Mouse (Mus musculus): ENCODE results near the gene Prpf3.
A peak's percentile ranks its signal among the peaks of the same experiment; 100 is the strongest.
"Not testable (repeated sequence)": the region's sequence is repeated elsewhere in the genome, so short reads cannot be mapped to it uniquely, and the experiment has no call there.

Prpf3 gene

GRCm38 (mm10) chr3:95855502-95856089 lies at the start of gene Prpf3:
TSS of gene Prpf3 (minus strand) at chr3:95855885.
- peak; percentile 84 to 94 for DNase-seq (ENCODE audit: low spot score in 2 of 2)

- no peak for DNase-seq (ENCODE audit: low spot score in 2 of 2)
These were observed 48.9 kb upstream of the Prpf3 start, which contains the start of gene Car14 for GRCm38 (mm10) chr3:95904568-95904967. TSS of gene Car14 (minus strand) at chr3:95904691.

DNA sequence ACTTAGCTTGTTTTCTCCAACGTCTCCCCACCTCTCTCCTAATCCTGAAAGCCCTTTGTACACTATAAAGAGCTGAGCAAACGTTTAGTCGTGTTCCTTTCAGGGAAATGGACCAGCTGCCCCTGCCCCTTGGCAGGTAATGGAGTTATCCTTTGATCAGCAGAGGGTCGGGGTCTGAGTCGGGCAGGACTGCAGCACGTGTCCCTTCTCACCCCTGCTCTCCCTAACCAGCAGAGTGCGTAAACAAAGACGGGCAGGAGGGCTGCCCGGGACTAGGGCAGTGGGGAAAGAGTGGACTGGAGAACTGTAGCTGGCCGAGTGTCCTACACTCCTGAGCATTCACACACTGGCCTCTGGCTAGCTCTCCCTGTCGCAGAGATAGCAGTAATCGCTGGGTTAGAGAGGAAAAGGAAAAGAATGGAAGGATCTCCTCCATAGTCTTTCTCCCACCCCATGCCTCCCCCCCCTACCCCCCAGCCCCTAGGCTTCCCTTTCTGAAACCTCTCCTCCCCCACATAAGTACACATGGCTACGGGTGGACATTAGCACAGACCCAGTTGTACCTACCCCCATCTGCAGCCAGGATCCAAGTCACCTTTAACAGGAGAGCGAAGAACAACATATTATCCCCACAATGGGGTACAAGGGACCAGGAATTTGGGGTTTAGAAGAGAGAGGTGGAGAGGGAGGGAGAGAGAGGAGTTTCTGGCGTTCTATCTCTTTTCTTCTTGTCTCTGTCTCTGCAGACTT lies 48.2 kb upstream of the Prpf3 start:
- DNase-seq (ENCODE audit: low spot score in 2 of 2), result no peak

DNA sequence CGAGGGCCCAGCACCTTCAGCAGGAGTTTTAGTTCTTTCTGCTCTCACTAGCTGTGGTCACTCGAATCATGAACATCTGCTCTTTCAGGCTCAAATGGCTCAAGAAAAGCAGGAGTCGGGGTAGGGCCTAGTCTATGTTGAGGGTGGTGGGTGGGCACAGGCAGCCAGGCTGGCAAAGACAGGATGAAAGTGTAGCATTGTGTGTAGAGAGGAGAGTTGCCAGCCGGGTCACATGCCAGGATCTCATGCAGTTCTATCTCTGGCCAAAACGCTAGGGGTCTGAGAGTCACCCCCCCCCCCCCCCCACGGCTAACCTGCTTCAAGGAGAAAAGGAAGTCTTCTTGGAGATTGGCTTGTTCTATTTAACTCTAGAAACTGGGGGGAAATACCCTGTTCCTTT lies 47.0 kb upstream of the Prpf3 start:
- no peak for DNase-seq (ENCODE audit: low spot score in 2 of 2)

DNA sequence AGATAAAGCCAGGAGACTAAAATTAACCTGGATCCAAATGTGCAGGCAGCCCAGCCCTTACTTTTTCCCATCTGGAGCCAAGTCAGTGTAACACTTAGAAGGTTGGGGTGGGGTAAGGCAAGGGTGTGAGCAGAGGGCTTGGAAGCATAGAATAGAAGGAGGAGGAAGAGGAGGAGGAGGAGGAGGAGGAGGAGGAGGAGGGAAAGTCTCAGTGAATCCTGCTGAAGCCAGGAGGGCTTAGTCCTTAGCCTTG lies 46.6 kb upstream of the Prpf3 start:
- no peak for DNase-seq (ENCODE audit: low spot score in 2 of 2)

- DNase-seq (ENCODE audit: low spot score in 2 of 2), result no peak
These were observed 46.1 kb upstream of the Prpf3 start for GRCm38 (mm10) chr3:95901616-95902372.

- DNase-seq (ENCODE audit: low spot score in 2 of 2), result no peak
These were observed 44.3 kb upstream of the Prpf3 start for GRCm38 (mm10) chr3:95899800-95900524.

DNA sequence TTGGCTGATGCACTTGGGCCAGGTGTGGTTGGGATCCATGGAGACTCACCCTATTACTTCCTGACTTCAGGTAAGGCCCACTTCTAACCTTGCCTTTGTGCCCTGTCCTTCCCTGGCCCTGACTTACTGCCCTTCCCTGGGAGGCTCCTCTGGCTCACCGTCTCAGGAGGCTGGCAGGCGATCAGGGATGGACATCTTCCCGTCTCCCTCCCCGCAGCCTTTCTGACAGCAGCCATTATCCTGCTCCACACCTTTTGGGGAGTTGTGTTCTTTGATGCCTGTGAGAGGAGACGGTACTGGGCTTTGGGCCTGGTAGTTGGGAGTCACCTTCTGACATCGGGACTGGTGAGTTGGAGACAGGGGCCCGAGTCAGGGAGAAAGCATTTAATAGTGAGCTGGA lies 39.8 kb upstream of the Prpf3 start:
- not testable (repeated sequence) for DNase-seq (ENCODE audit: low spot score in 2 of 2)

GRCm38 (mm10) chr3:95894317-95895160 lies 38.9 kb upstream of the Prpf3 start:
- no peak for DNase-seq (ENCODE audit: low spot score in 2 of 2)

GRCm38 (mm10) chr3:95893606-95894316 lies 38.1 kb upstream of the Prpf3 start, which contains the start of gene Aph1a:
TSS of gene Aph1a (plus strand) at chr3:95893969.
- peak; percentile 94 to 98 for DNase-seq (ENCODE audit: low spot score in 2 of 2)

DNA sequence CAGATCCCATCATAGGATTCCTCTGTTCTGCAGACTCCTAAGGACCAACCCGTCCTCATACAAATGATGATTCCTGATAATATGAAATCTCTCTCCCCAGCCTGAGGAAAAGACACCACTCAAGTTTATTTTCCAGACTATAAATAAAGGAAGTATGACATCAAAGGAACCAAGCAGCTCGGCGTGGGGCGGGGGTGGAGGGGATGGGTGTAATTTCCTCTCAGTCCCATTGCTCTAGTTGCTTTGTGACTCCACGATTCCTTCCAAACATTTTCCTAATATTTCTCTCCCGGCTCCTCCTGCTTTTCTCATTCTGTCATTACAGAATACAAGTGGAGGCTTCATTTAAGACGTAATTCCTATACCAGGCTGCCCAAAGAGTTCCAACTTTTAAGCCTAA lies 37.4 kb upstream of the Prpf3 start:
- no peak for DNase-seq (ENCODE audit: low spot score in 2 of 2)

DNA sequence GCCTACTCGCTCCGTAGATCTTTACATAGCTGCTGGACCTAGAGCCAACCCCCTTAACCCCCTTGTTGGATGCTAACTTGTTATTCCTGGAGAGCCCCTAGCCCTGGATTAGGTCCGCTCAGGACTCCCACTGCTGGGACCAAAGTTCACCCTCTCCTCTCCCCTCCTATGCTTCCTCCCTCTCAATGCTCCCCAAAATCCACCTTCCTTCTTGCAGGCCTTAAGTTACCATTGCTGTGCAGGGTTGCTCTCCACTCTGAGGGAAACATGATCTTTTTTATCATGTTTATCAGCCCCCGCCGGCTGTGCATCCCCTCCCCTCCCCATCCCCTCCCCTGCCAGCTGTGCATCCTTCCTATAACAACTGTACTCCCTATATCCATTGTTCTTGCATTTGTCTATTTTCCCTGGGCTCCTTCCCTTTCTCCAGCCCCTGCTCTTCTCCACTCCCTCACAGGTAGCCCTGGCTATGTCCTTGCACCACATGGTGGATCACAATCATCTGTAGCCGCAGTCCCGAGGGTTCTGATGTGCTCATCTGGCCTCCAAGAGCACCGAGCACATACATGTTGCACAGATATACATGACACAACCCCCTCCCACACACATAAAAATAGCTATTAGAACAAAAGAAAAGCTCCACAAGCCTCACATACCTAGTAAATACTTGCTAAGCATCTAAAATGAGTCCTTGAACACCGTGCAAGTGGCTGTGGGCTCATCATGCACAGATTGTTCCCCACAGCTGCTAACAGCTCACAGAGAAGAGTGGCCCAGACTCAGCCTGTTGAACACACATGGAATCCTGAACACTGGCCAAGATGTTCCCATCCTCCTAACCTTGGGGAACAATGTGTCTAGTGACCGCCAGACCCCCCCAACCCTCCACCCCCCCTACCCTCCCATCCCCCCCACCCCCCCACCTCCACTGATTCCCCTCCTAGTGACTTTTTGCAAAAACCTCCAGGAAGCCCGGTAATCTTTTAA lies 36.7 kb upstream of the Prpf3 start:
- no peak for DNase-seq (ENCODE audit: low spot score in 2 of 2)

- DNase-seq (ENCODE audit: low spot score in 2 of 2), result no peak
These were observed 35.8 kb upstream of the Prpf3 start, which contains the start of gene BC028528 for GRCm38 (mm10) chr3:95891211-95892065. TSS of gene BC028528 (minus strand) at chr3:95892005.

GRCm38 (mm10) chr3:95889664-95890063 lies 34.0 kb upstream of the Prpf3 start:
- no peak for DNase-seq (ENCODE audit: low spot score in 2 of 2)

DNA sequence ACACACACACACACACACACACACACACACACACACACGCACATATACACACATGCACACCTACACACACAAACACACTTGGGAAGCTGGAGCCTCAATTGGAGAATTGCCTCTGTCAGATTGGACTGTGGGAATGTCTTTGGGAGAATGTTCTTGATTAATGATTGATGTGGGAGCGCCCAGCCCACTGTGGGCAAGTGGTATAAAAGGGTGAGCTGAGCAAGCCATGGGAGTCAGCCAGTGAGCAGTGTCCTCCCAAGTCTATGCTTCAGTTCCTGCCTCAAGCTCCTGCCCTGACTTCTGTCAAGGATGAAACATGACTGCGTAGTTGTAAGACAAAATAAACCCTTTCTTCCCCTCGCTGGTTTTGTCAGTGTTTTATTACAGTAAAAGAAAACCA lies 31.9 kb upstream of the Prpf3 start:
- DNase-seq (ENCODE audit: low spot score in 2 of 2), result no peak

GRCm38 (mm10) chr3:95884400-95884799 lies 28.7 kb upstream of the Prpf3 start:
- DNase-seq (ENCODE audit: low spot score in 2 of 2), result no peak

GRCm38 (mm10) chr3:95882816-95883425 lies 27.2 kb upstream of the Prpf3 start:
- peak in 1 of 2 experiments; percentile 83 for DNase-seq (ENCODE audit: low spot score in 2 of 2)

Measured in left cerebral cortex, adult 9 months (tissue).